Mouse (Mus musculus): ENCODE measurements at regions not wholly inside any gene's neighbourhood (a gene's known extent, or its start where the extent isn't known, plus 50 kb on each side); places are given as distances from the start of the nearest gene placed in this dataset.

- no peaks in the 10 kb centered on the region for H3K36me3 ChIP-seq (replicated peaks in 1 of 2; ENCODE audit: control insufficient read depth in 1 of 2, insufficient read depth in 1 of 2, low read length in 1 of 2)
- peak; percentile 46 for DNase-seq (ENCODE audit: extremely low read depth)
- TF ChIP-seq JUND (conservative IDR thresholded peaks at IDR 0.05; ENCODE audit: low read depth, low read length) (peak; percentile 73), ETS1 (conservative IDR thresholded peaks at IDR 0.05; ENCODE audit: low read depth, low read length) (peak; percentile 54), E2F4 (IDR thresholded peaks at IDR 0.05; ENCODE audit: insufficient replicate concordance, low read depth, low read length) (no peak), BHLHE40 (IDR thresholded peaks at IDR 0.05; ENCODE audit: low read depth, low read length) (0 out of 2 replicates have a peak, but pooled peaks have one; percentile 11), PAX5 (IDR thresholded peaks at IDR 0.05; ENCODE audit: low read length) (no peak), MAFK (IDR thresholded peaks at IDR 0.05; ENCODE audit: insufficient replicate concordance, low read length) (no peak), IRF4 (IDR thresholded peaks at IDR 0.05; ENCODE audit: low read depth, low read length) (peak; percentile 92), EP300 (IDR thresholded peaks at IDR 0.05; ENCODE audit: low read length) (peak; percentile 72), MAZ (IDR thresholded peaks at IDR 0.05; ENCODE audit: low read depth, low read length) (0 out of 2 replicates have a peak, but pooled peaks have one; percentile 29), GABPA (IDR thresholded peaks at IDR 0.05; ENCODE audit: insufficient replicate concordance, low read depth, low read length) (no peak), SIN3A (IDR thresholded peaks at IDR 0.05; ENCODE audit: low read length) (no peak), JUN (IDR thresholded peaks at IDR 0.05; ENCODE audit: insufficient read depth, low read depth, low read length) (peak; percentile 72), MEF2A (IDR thresholded peaks at IDR 0.05; ENCODE audit: borderline replicate concordance, low read depth, low read length) (peak; percentile 63; the same call in 1 of the 2 replicates)
- no peaks in the 10 kb centered on the region for H3K27me3 ChIP-seq (replicated peaks)
- no peak overlapping the region for H3K4me3 ChIP-seq (replicated peaks in 1 of 3; ENCODE audit: low read depth in 2 of 3, low read length in 2 of 3, poor library complexity in 1 of 3)
- H3K4me2 ChIP-seq (ENCODE audit: insufficient read depth, low read depth, poor library complexity, severe bottlenecking) = no peak overlapping the region
- no peak overlapping the region for H3K9ac ChIP-seq (ENCODE audit: insufficient read depth, low read depth)
- H3K27ac ChIP-seq (ENCODE audit: insufficient read depth, low read depth) = no peak overlapping the region
- dilution Hi-C loops (cut with MboI; ENCODE audit: extremely low pct_ligation_motif_present, extremely low pct_unique_long_range_greater_than_20kb, low sequenced_read_pairs) = no loop called here
- H3K79me2 ChIP-seq (replicated peaks; ENCODE audit: control insufficient read depth, extremely low read depth, insufficient read depth, poor library complexity, severe bottlenecking) = no peaks in the 10 kb centered on the region
- no peaks in the 10 kb centered on the region for H3K9me3 ChIP-seq (replicated peaks; ENCODE audit: low read length)
- H3K4me1 ChIP-seq (ENCODE audit: control insufficient read depth in 1 of 2, insufficient read depth in 2 of 2) = peaks cover 0 to 22% of the 10 kb centered on the region in 2 experiments; a peak in 2 of 4 replicates
- in situ Hi-C loops (cut with MboI; ENCODE audit: low pct_ligation_motif_present, low pct_unique_long_range_greater_than_20kb, low sequenced_read_pairs) = no loop called here
Measured at GRCm38 (mm10) chr16:87043689-87044088, 310.3 kb upstream of the N6amt1 start.

GRCm38 (mm10) chr16:87040366-87040765, 313.6 kb upstream of the N6amt1 start:
- Histone ChIP-seq H3K79me2 (replicated peaks; ENCODE audit: control insufficient read depth, extremely low read depth, insufficient read depth, poor library complexity, severe bottlenecking) (no peaks in the 10 kb centered on the region), H3K4me2 (ENCODE audit: insufficient read depth, low read depth, poor library complexity, severe bottlenecking) (no peak overlapping the region), H3K27me3 (replicated peaks) (no peaks in the 10 kb centered on the region), H3K4me3 (replicated peaks in 1 of 3; ENCODE audit: low read depth in 2 of 3, low read length in 2 of 3, poor library complexity in 1 of 3) (no peak overlapping the region), H3K36me3 (replicated peaks in 1 of 2; ENCODE audit: control insufficient read depth in 1 of 2, insufficient read depth in 1 of 2, low read length in 1 of 2) (no peaks in the 10 kb centered on the region), H3K9ac (ENCODE audit: insufficient read depth, low read depth) (no peak overlapping the region), H3K9me3 (replicated peaks; ENCODE audit: low read length) (no peaks in the 10 kb centered on the region), H3K27ac (ENCODE audit: insufficient read depth, low read depth) (no peak overlapping the region), H3K4me1 (ENCODE audit: control insufficient read depth in 1 of 2, insufficient read depth in 2 of 2) (peaks cover 0 to 22% of the 10 kb centered on the region in 2 experiments; a peak in 2 of 4 replicates)
- in situ Hi-C loops (cut with MboI; ENCODE audit: low pct_ligation_motif_present, low pct_unique_long_range_greater_than_20kb, low sequenced_read_pairs) = no loop called here
- no peak for DNase-seq (ENCODE audit: extremely low read depth)
- dilution Hi-C loops (cut with MboI; ENCODE audit: extremely low pct_ligation_motif_present, extremely low pct_unique_long_range_greater_than_20kb, low sequenced_read_pairs) = no loop called here
- no peak for TF ChIP-seq RAD21 (IDR thresholded peaks at IDR 0.05; ENCODE audit: low read depth, low read length)
- TF ChIP-seq NELFE (IDR thresholded peaks at IDR 0.05; ENCODE audit: low read depth, low read length) = no peak
- TF ChIP-seq ZMIZ1 (IDR thresholded peaks at IDR 0.05; ENCODE audit: low read depth, low read length) = no peak
- no peak for TF ChIP-seq JUN (IDR thresholded peaks at IDR 0.05; ENCODE audit: insufficient read depth, low read depth, low read length)
- TF ChIP-seq IRF4 (IDR thresholded peaks at IDR 0.05; ENCODE audit: low read depth, low read length) = no peak
- TF ChIP-seq MAZ (IDR thresholded peaks at IDR 0.05; ENCODE audit: low read depth, low read length) = no peak
- TF ChIP-seq BHLHE40 (IDR thresholded peaks at IDR 0.05; ENCODE audit: low read depth, low read length) = no peak
- TF ChIP-seq ZKSCAN1 (IDR thresholded peaks at IDR 0.05; ENCODE audit: borderline replicate concordance, low read depth, low read length) = no peak
- no peak for TF ChIP-seq MXI1 (IDR thresholded peaks at IDR 0.05; ENCODE audit: low read depth, low read length)

Measured in CH12.LX (cell line).